17 mouse cellular contexts compared by ENCODE assay signal in genomic region chr10:88391495-88391894, GRCm38 (mm10).
"Had no signal": no experiment of that assay in that cellular context is flagged by ENCODE, and none has a peak within 500 bp of the region (broad histone marks: within the 10 kb centered on the region; RNA-seq: fewer than 3 reads in every experiment).

No protein-coding gene starts in this region.

- H3K27me3 ChIP-seq: megakaryocyte, embryonic 14.5 days; midbrain, embryonic 13.5 days; neural tube, embryonic 13.5 days; neural tube, embryonic 15.5 days had no signal

- H3K9me3 ChIP-seq: megakaryocyte, embryonic 14.5 days; midbrain, embryonic 13.5 days; neural tube, embryonic 13.5 days; neural tube, embryonic 15.5 days had no signal

- DNase-seq: lung, embryonic 14.5 days; lung, postnatal 10 days; lung, postnatal 4 days; retina, postnatal 1 day; right cerebral cortex, postnatal 14 days; right cerebral cortex, postnatal 4 days; spleen, adult 18-20 months; thymus, adult 18-20 months; thymus, postnatal 14 days; thymus, postnatal 36 days had no signal

- H3K4me3 ChIP-seq: megakaryocyte, embryonic 14.5 days; midbrain, embryonic 13.5 days; myocyte; neural tube, embryonic 13.5 days; neural tube, embryonic 15.5 days had no signal

- H3K36me3 ChIP-seq: neural tube, embryonic 13.5 days; neural tube, embryonic 15.5 days had no signal

- H3K4me1 ChIP-seq: midbrain, embryonic 13.5 days had no signal

- ATAC-seq: midbrain, embryonic 13.5 days; midbrain, embryonic 16.5 days had no signal

- H3K9ac ChIP-seq: lung, embryonic 14.5 days; midbrain, embryonic 13.5 days; neural tube, embryonic 13.5 days; neural tube, embryonic 15.5 days had no signal

- H3K27ac ChIP-seq: midbrain, embryonic 13.5 days; neural tube, embryonic 13.5 days; neural tube, embryonic 15.5 days had no signal

- H3K4me2 ChIP-seq: lung, embryonic 14.5 days; midbrain, embryonic 11.5 days; midbrain, embryonic 13.5 days; neural tube, embryonic 13.5 days; neural tube, embryonic 15.5 days had no signal
